Mouse (Mus musculus) forebrain, embryonic 14.5 days (tissue): ENCODE data around the gene Ndufa12. TPM values are rescaled to one million over a fixed set of nuclear protein-coding genes. Genes with fewer than 3 reads are reported as not detected.

Source experiments
- ATAC-seq: fragments of 200-750 bp; cut with Nextera tagmentation; 2 replicates; pipeline ENCODE4 v1.8.0; 2017; ENCODE audit warnings: mild to moderate bottlenecking, moderate library complexity
- DNase-seq: peaks from one replicate; pipeline ENCODE4 v3.0.0-alpha.2; 2015; ENCODE audit warnings: low spot score
- H3K27ac ChIP-seq: fragments of 300-500 bp; sonication (generic); 2 replicates; pipeline ENCODE4 v1.5.1; 2014; ENCODE audit warnings: low read depth, mild to moderate bottlenecking, control low read depth, low read length, moderate library complexity
- H3K27me3 ChIP-seq: fragments of 300-500 bp; sonication (generic); replicated peaks from 2 replicates; pipeline ENCODE4 v1.6.1; 2014; ENCODE audit warnings: low read length, control low read depth, mixed read lengths; ENCODE audit not compliant: control insufficient read depth, insufficient read depth
- H3K36me3 ChIP-seq: fragments of 300-500 bp; sonication (generic); 2 replicates; pipeline ENCODE4 v1.6.1; 2014; ENCODE audit warnings: low read length, control low read depth; ENCODE audit not compliant: control insufficient read depth, insufficient read depth
- H3K4me1 ChIP-seq: fragments of 300-500 bp; sonication (generic); 2 replicates; pipeline ENCODE4 v1.6.1; 2014; ENCODE audit warnings: antibody characterized with exemption, low read length, control low read depth; ENCODE audit not compliant: control insufficient read depth, insufficient read depth
- H3K4me2 ChIP-seq: fragments of 300-500 bp; sonication (generic); 2 replicates; pipeline ENCODE4 v1.6.1; 2014; ENCODE audit warnings: mild to moderate bottlenecking, control low read depth, low read length
- H3K4me3 ChIP-seq: fragments of 300-500 bp; sonication (generic); 2 replicates; pipeline ENCODE4 v1.5.1; 2014; ENCODE audit warnings: low read depth, low read length, control low read depth
- H3K9ac ChIP-seq: fragments of 300-500 bp; sonication (generic); 2 replicates; pipeline ENCODE4 v1.6.1; 2014; ENCODE audit warnings: mild to moderate bottlenecking, low read length, control low read depth, moderate library complexity
- H3K9me3 ChIP-seq: fragments of 300-500 bp; sonication (generic); replicated peaks from 2 replicates; pipeline ENCODE4 v1.6.1; 2016; ENCODE audit warnings: low read length, control low read depth, mixed read lengths; ENCODE audit not compliant: control insufficient read depth
- WGBS: fragments of 180-500 bp; shearing (Covaris S2); extraction: QIAGEN DNeasy Blood & Tissue Kit; methylation state at CpG from one replicate; pipeline ENCODE4 v1.1.7; 2014; 5-methylcytosine and 5-hydroxymethylcytosine counted together
- polyA plus RNA-seq: library from polyadenylated mRNA; unstranded; fragments of >200 nt; fragmentation: Nextera tagmentation; extraction: Ambion mirVana; gene quantifications from 2 replicates; pipeline ENCODE4 v1.2.1, GENCODE M21; 2014

The Ndufa12 gene
- polyA plus RNA-seq: 417 and 485 TPM in 2 replicates

DNA sequence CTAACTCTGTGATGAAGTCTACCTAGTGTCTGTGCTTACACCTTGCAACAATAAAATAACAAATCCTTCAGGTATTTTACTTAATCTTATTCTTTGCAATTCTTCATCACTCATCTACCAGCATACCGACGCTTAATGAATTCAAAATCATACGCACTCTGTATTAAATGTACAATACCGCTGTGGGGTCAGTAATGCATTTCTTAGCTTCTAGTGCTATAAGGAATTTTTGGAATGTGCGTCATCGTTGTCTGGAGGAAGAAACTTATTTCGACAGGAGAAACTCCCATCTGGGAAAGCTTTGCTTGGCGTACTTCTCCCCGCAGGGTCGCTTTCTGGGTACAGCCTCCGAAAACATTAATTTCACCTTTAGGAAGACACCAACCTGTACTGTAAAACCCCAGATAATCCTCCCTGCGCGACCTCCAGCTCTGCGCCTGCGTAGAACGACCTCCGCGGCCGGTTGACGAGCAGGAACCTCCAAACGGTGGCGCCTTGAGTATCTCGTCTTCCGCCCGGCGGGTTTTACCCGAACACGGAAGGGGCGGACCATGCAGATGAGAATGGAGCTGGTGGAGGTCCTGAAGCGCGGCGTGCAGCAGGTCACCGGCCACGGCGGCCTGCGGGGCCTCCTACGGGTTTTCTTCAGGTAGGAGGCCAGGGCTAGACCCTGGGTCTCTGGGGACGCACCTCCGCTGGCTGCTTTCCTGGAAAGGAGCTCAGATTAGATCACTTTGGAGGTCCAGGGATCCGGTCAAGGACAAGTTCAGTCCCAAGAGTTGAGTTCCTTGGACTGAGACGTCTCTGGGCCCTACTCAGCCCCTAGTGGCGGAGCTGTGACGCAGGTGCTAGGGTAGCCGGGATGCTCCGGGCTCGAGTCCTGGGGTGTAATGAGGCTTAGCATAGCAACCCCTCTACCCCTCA is at the start of gene Ndufa12:
Ndufa12 (plus strand) TSS at position 239 of the 924 bp plus-strand sequence.
- Histone ChIP-seq H3K9me3 (no peaks in the 10 kb centered on the region), H3K27me3 (no peaks in the 10 kb centered on the region), H3K27ac (no peak within 1 kb of the TSS), H3K4me3 (peak within 1 kb of the TSS; percentile 71), H3K9ac (peak within 1 kb of the TSS; percentile 82), H3K4me1 (peaks cover 5% of the 10 kb centered on the region), H3K4me2 (peak within 1 kb of the TSS; percentile 76), H3K36me3 (peaks cover 38% of the 10 kb centered on the region)
- WGBS: under 1% methylated on average over 46 of the region's 46 CpGs
- peak; percentile 95 for DNase-seq
- ATAC-seq: peak; percentile 97

DNA sequence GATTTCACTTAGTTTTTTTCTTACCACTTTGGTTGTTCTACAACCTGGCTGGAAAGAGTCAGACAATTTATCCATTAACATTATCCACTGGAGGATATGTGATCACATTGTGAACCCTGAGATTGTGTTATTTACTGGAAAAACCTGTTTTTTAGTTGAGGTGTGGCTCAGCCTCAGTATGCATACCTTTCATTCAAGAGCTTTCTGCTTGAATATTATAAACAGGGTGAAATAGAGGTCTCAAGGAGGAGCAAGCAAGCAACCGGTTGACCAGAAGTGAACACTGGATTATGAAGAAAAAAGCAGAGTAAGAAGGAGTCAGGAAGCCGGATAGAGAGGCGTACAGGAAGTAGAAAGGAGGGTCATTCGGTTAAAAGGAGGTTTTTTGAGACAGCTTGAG is 47.0 kb upstream of the Ndufa12 start:
- no peak overlapping the region for H3K9ac ChIP-seq
- DNase-seq: no peak
- H3K4me3 ChIP-seq: no peak overlapping the region
- H3K27me3 ChIP-seq: no peaks in the 10 kb centered on the region
- WGBS: 92% methylated on average over 4 of the region's 4 CpGs
- H3K27ac ChIP-seq: no peak overlapping the region
- ATAC-seq: no peak
- H3K36me3 ChIP-seq: 0 out of 2 replicates have a peak, but pooled peaks cover 2% of the 10 kb centered on the region
- peaks cover 6% of the 10 kb centered on the region; the same call in 1 of the 2 replicates for H3K4me1 ChIP-seq
- no peaks in the 10 kb centered on the region for H3K9me3 ChIP-seq
- no peak overlapping the region for H3K4me2 ChIP-seq

DNA sequence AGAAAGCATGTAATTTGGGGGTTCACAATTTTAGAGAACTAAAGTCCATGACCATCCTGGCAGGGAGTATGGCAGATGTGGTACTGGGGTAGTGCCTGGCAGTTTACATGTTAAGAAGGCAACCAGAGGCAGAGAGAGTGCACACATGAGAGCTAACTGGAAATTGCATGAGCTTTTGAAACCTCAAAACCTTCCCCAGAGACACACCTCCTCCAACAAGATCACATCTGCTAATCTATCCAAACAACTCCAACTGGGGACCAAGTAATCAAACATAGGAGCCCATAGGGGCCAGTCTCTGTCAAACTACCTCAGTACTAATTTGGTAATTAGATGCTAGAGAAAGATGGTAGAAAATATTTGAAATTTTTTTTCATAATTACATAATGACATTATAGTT is 44.7 kb upstream of the Ndufa12 start:
- Histone ChIP-seq H3K9me3 (no peaks in the 10 kb centered on the region), H3K36me3 (peaks cover 15% of the 10 kb centered on the region), H3K27ac (no peak overlapping the region), H3K4me2 (no peak overlapping the region), H3K4me3 (no peak overlapping the region), H3K9ac (no peak overlapping the region), H3K4me1 (peaks cover 4% of the 10 kb centered on the region; the same call in 1 of the 2 replicates), H3K27me3 (no peaks in the 10 kb centered on the region)
- DNase-seq (no peak), ATAC-seq (no peak)

DNA sequence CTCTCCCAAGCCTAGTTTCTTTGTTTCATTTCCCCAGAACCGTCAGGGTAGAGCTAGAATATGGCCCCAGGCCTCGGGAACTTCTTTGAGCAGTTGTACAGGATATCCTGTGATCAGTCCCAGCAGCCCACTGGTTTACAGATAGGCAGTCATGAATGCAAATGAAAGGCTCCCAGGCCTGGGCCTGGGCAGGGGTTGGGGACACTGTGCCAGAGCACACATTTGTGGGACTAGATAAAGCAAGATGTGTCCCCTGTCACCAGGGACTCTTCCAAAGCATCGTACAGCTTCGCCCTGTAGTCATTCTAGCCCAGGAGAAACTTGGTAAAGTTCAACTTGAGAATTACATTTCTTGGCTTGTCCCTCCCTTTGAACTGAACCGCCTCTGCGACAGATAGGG is 39.6 kb upstream of the Ndufa12 start:
- no peak overlapping the region for H3K4me2 ChIP-seq
- no peak overlapping the region for H3K9ac ChIP-seq
- no peak overlapping the region for H3K27ac ChIP-seq
- no peaks in the 10 kb centered on the region for H3K9me3 ChIP-seq
- ATAC-seq (no peak), DNase-seq (no peak)
- H3K4me3 ChIP-seq: no peak overlapping the region
- no peaks in the 10 kb centered on the region for H3K4me1 ChIP-seq
- WGBS: 94% methylated on average over 6 of the region's 6 CpGs
- H3K27me3 ChIP-seq: no peaks in the 10 kb centered on the region
- H3K36me3 ChIP-seq: peaks cover 35% of the 10 kb centered on the region

DNA sequence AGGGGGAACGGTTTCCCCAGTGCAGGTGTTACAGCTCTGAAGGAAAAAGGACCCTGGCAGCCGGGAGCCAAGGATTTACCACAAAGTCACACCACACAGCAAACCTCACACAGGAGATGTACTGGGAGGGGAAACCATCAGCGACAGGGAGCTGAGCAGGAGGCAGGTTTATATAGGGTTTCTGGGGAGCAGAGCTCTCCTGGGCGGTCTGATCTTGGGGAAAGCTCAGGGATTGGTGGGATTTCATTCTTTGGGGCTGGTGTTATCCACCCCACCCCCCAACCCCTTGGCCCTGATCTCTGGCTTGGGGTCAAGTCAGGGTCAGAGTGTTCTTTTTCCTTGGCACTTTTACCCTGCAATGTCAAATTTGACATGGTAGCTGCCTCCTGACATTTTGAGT is 39.1 kb upstream of the Ndufa12 start:
- Histone ChIP-seq H3K4me2 (no peak overlapping the region), H3K4me3 (no peak overlapping the region), H3K27me3 (no peaks in the 10 kb centered on the region), H3K36me3 (peaks cover 40% of the 10 kb centered on the region), H3K9ac (no peak overlapping the region), H3K27ac (no peak overlapping the region), H3K4me1 (no peaks in the 10 kb centered on the region), H3K9me3 (no peaks in the 10 kb centered on the region)
- 93% methylated on average over 4 of the region's 4 CpGs for WGBS
- ATAC-seq (no peak), DNase-seq (no peak)

DNA sequence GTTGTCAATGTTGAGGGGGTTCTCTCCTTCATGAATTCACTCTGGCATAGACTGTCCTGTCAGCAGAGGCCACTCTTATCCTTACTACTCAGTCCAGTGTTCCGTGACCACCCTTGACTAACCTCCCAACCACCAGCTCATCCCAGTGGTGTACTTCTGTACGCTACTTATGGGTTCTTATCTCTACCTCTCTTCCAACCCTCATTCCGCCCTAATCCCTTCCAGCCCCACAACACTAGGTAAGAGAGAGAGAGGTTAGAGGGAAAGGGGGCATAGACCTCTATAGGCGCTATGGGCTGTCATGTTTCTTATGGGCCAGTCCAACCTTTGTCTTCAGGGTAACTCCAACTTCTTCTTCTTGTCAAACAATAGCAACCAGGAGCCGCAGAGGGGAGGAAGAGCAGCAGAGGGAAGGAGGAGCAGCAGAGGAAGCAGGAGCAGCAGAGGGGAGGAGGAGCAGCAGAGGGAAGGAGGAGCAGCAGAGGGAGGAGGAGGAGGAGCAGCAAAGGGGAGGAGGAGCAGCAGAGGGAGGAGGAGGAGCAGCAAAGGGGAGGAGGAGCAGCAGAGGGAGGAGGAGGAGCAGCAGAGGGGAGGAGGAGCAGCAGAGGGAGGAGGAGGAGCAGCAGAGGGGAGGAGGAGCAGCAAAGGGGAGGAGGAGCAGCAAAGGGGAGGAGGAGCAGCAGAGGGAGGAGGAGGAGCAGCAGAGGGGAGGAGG is 37.3 kb upstream of the Ndufa12 start:
- ATAC-seq: no peak
- 92% methylated on average over 5 of the region's 5 CpGs for WGBS
- Histone ChIP-seq H3K4me2 (no peak overlapping the region), H3K9me3 (no peaks in the 10 kb centered on the region), H3K36me3 (peaks cover 47% of the 10 kb centered on the region), H3K4me3 (no peak overlapping the region), H3K4me1 (no peaks in the 10 kb centered on the region), H3K27me3 (no peaks in the 10 kb centered on the region), H3K9ac (no peak overlapping the region), H3K27ac (no peak overlapping the region)
- no peak for DNase-seq

DNA sequence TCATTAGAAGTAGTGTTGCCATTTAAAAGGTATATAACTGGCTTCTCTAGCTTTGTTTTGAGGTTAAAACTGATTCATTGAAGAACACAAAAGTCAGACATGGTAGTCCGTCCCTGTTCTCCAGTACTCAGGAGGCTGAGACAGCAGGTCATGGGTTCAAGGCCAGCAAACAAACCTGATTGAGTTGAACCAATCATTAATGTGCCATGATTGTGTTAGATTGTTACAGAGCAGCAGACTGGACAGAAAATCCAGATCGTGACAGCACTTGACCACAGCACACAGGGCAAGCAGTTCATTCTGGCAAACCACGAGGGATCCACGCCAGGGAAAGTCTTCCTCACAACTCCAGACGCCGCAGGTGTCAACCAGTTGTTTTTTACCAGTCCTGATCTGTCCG is 36.5 kb upstream of the Ndufa12 start:
- Histone ChIP-seq H3K4me2 (no peak overlapping the region), H3K4me3 (no peak overlapping the region), H3K27me3 (no peaks in the 10 kb centered on the region), H3K4me1 (no peaks in the 10 kb centered on the region), H3K9me3 (no peaks in the 10 kb centered on the region), H3K27ac (no peak overlapping the region), H3K9ac (no peak overlapping the region), H3K36me3 (peaks cover 50% of the 10 kb centered on the region)
- ATAC-seq (no peak), DNase-seq (no peak)
- WGBS: 92% methylated on average over 7 of the region's 7 CpGs

DNA sequence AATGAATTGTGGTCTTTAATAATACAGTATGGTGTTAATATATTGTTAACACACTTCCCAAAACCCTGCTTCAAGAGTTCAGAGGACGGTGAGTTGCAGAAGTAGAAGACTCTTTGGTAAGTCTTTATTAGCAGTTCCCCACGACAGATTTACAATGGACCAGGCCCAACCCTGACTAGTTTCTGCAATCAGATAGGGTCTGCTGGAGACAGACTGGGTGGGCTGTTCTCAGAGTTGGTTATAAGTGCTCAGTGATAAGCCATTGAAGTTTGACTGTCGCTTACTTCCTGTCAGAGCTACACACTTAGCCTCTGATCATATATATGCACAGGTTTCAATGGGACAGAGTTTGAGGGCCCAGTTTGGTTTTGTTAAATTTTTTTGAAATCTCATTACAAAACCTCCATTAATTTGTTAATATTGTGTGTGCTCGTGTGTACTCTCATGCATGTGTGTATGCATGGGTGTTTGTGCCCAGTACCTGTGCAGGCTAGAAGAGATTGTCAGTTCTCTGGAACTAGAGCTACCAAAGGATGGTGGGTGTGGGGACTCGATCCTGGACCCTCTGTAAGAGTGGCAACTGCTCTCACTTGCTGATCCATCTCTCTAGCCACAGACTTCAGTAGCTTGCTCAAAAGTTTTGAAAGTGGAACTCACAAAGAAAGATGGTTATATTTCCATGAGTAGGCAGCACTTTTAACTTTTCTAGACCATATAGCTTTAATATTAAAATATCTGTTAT is 34.2 kb upstream of the Ndufa12 start:
- no peak overlapping the region for H3K27ac ChIP-seq
- no peaks in the 10 kb centered on the region for H3K27me3 ChIP-seq
- no peak overlapping the region for H3K4me2 ChIP-seq
- no peak overlapping the region for H3K4me3 ChIP-seq
- peaks cover 53% of the 10 kb centered on the region for H3K36me3 ChIP-seq
- no peak for DNase-seq
- no peak overlapping the region for H3K9ac ChIP-seq
- H3K9me3 ChIP-seq: no peaks in the 10 kb centered on the region
- WGBS: 86% methylated on average over 5 of the region's 5 CpGs
- H3K4me1 ChIP-seq: no peaks in the 10 kb centered on the region
- no peak for ATAC-seq
